Mouse (Mus musculus): ENCODE measurements around the gene Nfib. TPM values are rescaled to one million over a fixed set of nuclear protein-coding genes. Genes with fewer than 3 reads are reported as not detected.

Nfib gene
- polyA plus RNA-seq, 1 experiment: 4.1 TPM

- H3K4me1 ChIP-seq (ENCODE audit: control insufficient read depth, insufficient read depth, low read length): no peaks in the 10 kb centered on the region
- TF ChIP-seq CTCF (IDR thresholded peaks at IDR 0.05; ENCODE audit: control insufficient read depth, insufficient read depth, low read length): no peak
- no peak for TF ChIP-seq POLR2A (IDR thresholded peaks at IDR 0.05; ENCODE audit: borderline replicate concordance, control insufficient read depth, low read depth, low read length)
- whole genome bisulfite sequencing: 82% methylated on average over 4 of the region's 4 CpGs
- no peak overlapping the region for H3K4me3 ChIP-seq (replicated peaks; ENCODE audit: control insufficient read depth, low read depth, low read length)
- H3K27ac ChIP-seq (ENCODE audit: control insufficient read depth, insufficient read depth, low read depth, low read length, poor library complexity): no peak overlapping the region
Observed at GRCm38 (mm10) chr4:82543398-82543740, 162.2 kb downstream of the Nfib start.

- Histone ChIP-seq H3K27ac (ENCODE audit: control insufficient read depth, insufficient read depth, low read depth, low read length, poor library complexity) (no peak overlapping the region), H3K4me3 (replicated peaks; ENCODE audit: control insufficient read depth, low read depth, low read length) (no peak overlapping the region), H3K4me1 (ENCODE audit: control insufficient read depth, insufficient read depth, low read length) (no peaks in the 10 kb centered on the region)
- 72% methylated on average over 10 of the region's 10 CpGs for WGBS
- no peak for TF ChIP-seq CTCF (IDR thresholded peaks at IDR 0.05; ENCODE audit: control insufficient read depth, insufficient read depth, low read length)
- TF ChIP-seq POLR2A (IDR thresholded peaks at IDR 0.05; ENCODE audit: borderline replicate concordance, control insufficient read depth, low read depth, low read length): no peak
Observed at GRCm38 (mm10) chr4:82542656-82543397, 162.7 kb downstream of the Nfib start.

GRCm38 (mm10) chr4:82541894-82542510 lies 163.5 kb downstream of the Nfib start:
- 0 out of 2 replicates have a peak, but pooled peaks have one; percentile 1 for TF ChIP-seq CTCF (IDR thresholded peaks at IDR 0.05; ENCODE audit: control insufficient read depth, insufficient read depth, low read length)
- TF ChIP-seq POLR2A (IDR thresholded peaks at IDR 0.05; ENCODE audit: borderline replicate concordance, control insufficient read depth, low read depth, low read length): no peak
- Histone ChIP-seq H3K4me1 (ENCODE audit: control insufficient read depth, insufficient read depth, low read length) (no peaks in the 10 kb centered on the region), H3K27ac (ENCODE audit: control insufficient read depth, insufficient read depth, low read depth, low read length, poor library complexity) (no peak overlapping the region), H3K4me3 (replicated peaks; ENCODE audit: control insufficient read depth, low read depth, low read length) (no peak overlapping the region)
- WGBS: 32% methylated on average over 7 of the region's 7 CpGs

GRCm38 (mm10) chr4:82540466-82540990 lies 165.0 kb downstream of the Nfib start:
- Histone ChIP-seq H3K27ac (ENCODE audit: control insufficient read depth, insufficient read depth, low read depth, low read length, poor library complexity) (no peak overlapping the region), H3K4me3 (replicated peaks; ENCODE audit: control insufficient read depth, low read depth, low read length) (no peak overlapping the region), H3K4me1 (ENCODE audit: control insufficient read depth, insufficient read depth, low read length) (no peaks in the 10 kb centered on the region)
- TF ChIP-seq POLR2A (IDR thresholded peaks at IDR 0.05; ENCODE audit: borderline replicate concordance, control insufficient read depth, low read depth, low read length): no peak
- no peak for TF ChIP-seq CTCF (IDR thresholded peaks at IDR 0.05; ENCODE audit: control insufficient read depth, insufficient read depth, low read length)
- 57% methylated on average over 5 of the region's 5 CpGs for WGBS

GRCm38 (mm10) chr4:82540048-82540410 lies 165.5 kb downstream of the Nfib start:
- Histone ChIP-seq H3K27ac (ENCODE audit: control insufficient read depth, insufficient read depth, low read depth, low read length, poor library complexity) (no peak overlapping the region), H3K4me1 (ENCODE audit: control insufficient read depth, insufficient read depth, low read length) (no peaks in the 10 kb centered on the region), H3K4me3 (replicated peaks; ENCODE audit: control insufficient read depth, low read depth, low read length) (no peak overlapping the region)
- TF ChIP-seq CTCF (IDR thresholded peaks at IDR 0.05; ENCODE audit: control insufficient read depth, insufficient read depth, low read length) (no peak), POLR2A (IDR thresholded peaks at IDR 0.05; ENCODE audit: borderline replicate concordance, control insufficient read depth, low read depth, low read length) (no peak)
- WGBS: 63% methylated on average over 2 of the region's 2 CpGs

- WGBS: 30% methylated on average over 8 of the region's 8 CpGs
- no peaks in the 10 kb centered on the region for H3K4me1 ChIP-seq (ENCODE audit: control insufficient read depth, insufficient read depth, low read length)
- no peak for TF ChIP-seq POLR2A (IDR thresholded peaks at IDR 0.05; ENCODE audit: borderline replicate concordance, control insufficient read depth, low read depth, low read length)
- no peak for TF ChIP-seq CTCF (IDR thresholded peaks at IDR 0.05; ENCODE audit: control insufficient read depth, insufficient read depth, low read length)
- H3K27ac ChIP-seq (ENCODE audit: control insufficient read depth, insufficient read depth, low read depth, low read length, poor library complexity): no peak overlapping the region
- H3K4me3 ChIP-seq (replicated peaks; ENCODE audit: control insufficient read depth, low read depth, low read length): no peak overlapping the region
Observed at GRCm38 (mm10) chr4:82539406-82540047, 166.0 kb downstream of the Nfib start.

GRCm38 (mm10) chr4:82538815-82539214 lies 166.7 kb downstream of the Nfib start:
- WGBS: 10% methylated on average over 9 of the region's 9 CpGs
- Histone ChIP-seq H3K4me3 (replicated peaks; ENCODE audit: control insufficient read depth, low read depth, low read length) (no peak overlapping the region), H3K4me1 (ENCODE audit: control insufficient read depth, insufficient read depth, low read length) (no peaks in the 10 kb centered on the region), H3K27ac (ENCODE audit: control insufficient read depth, insufficient read depth, low read depth, low read length, poor library complexity) (no peak overlapping the region)
- TF ChIP-seq CTCF (IDR thresholded peaks at IDR 0.05; ENCODE audit: control insufficient read depth, insufficient read depth, low read length) (no peak), POLR2A (IDR thresholded peaks at IDR 0.05; ENCODE audit: borderline replicate concordance, control insufficient read depth, low read depth, low read length) (no peak)

Measured in bone marrow, adult 2 months (tissue).